Mouse (Mus musculus): Measurements from ENCODE around the gene Dus2.

- TF ChIP-seq CTCF (IDR thresholded peaks at IDR 0.05; ENCODE audit: borderline replicate concordance, control insufficient read depth, extremely low read depth, insufficient read depth, low read length, poor library complexity) = no peak
- no peak for TF ChIP-seq POLR2A (IDR thresholded peaks at IDR 0.05; ENCODE audit: control insufficient read depth, extremely low read depth, insufficient read depth, low read length, poor library complexity)
These were observed 25.8 kb upstream of the Dus2 start for GRCm38 (mm10) chr8:105965266-105965904.

All from thymus, adult 2 months (tissue).